Mouse (Mus musculus): ENCODE results near the gene Abcc8.

DNA sequence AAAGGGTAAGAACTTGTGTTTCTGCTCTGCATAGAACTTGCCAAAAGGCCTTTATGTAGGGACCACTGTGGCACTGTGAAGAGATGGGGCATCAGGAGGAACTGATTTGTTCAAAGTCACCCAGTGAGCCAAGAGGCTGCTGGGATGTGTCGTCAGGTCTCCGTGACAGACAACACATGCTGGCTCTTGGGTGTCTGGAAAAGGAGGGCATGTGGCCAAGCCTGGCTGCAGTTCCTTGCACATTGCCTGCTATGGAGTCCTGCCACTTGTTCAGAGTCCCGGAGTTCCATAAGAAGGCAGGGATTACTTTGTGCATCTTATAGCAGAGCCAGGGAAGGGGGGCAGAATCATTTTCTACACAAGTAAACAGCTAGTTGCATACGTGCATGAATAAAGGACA is 47.1 kb upstream of the Abcc8 start:
- TF ChIP-seq POLR2A (IDR thresholded peaks at IDR 0.05; ENCODE audit: insufficient read depth, low read depth, low read length) (no peak), CTCF (IDR thresholded peaks at IDR 0.05; ENCODE audit: insufficient read depth, low read depth, low read length) (no peak)

All from olfactory bulb, adult 2 months (tissue).